Mouse (Mus musculus) adrenal gland (tissue): ENCODE data around the gene Olfr356.

ENCODE experiments used
- intact Hi-C: fragments of 180-260 bp; cut with DNase I; formaldehyde crosslinking; loops from one replicate; pipeline ENCODE4 v1.15.1; 2025
- long read RNA-seq, 2 experiments: library from polyadenylated mRNA; unstranded; transcript quantifications; one replicate each; pipeline ENCODE4 v2.0.0; 2020; ENCODE audit warnings: borderline replicate concordance in 1 of 2; ENCODE audit not compliant: insufficient replicate concordance in 1 of 2

Gene Olfr356
- long read RNA-seq, experiment 1 = 0 reads
- long read RNA-seq, experiment 2 = 0 reads

- intact Hi-C loops = no loop called here
Measured at GRCm38 (mm10) chr2:36936821-36937220, at the start of gene Olfr356. Gene Olfr356, plus strand, starts transcription at chr2:36937121.

- intact Hi-C loops = no loop called here
Measured at GRCm38 (mm10) chr2:36892836-36893235, 44.1 kb upstream of the Olfr356 start, which contains the start of gene Olfr353. Gene Olfr353, minus strand, starts transcription at chr2:36892936.

GRCm38 (mm10) chr2:36897114-36897513 is 39.8 kb upstream of the Olfr356 start:
- intact Hi-C loops = no loop called here

- intact Hi-C loops = no loop called here
Measured at GRCm38 (mm10) chr2:36905380-36905779, 31.5 kb upstream of the Olfr356 start, which contains the start of gene Olfr354. Gene Olfr354, plus strand, starts transcription at chr2:36905680.

GRCm38 (mm10) chr2:36928797-36929196 is 8.1 kb upstream of the Olfr356 start, which contains the start of gene Olfr355:
Gene Olfr355, minus strand, starts transcription at chr2:36928897.
- intact Hi-C loops = no loop called here
